Mouse (Mus musculus) forebrain, embryonic 13.5 days (tissue): ENCODE data around the gene Ehbp1. TPM values are rescaled to one million over a fixed set of nuclear protein-coding genes. Genes with fewer than 3 reads are reported as not detected.

ENCODE experiments used
- ATAC-seq: fragments of 200-750 bp; cut with Nextera tagmentation; 2 replicates; pipeline ENCODE4 v1.8.0; 2017
- H3K27ac ChIP-seq: fragments of 300-500 bp; sonication (generic); 2 replicates; pipeline ENCODE4 v1.5.1; 2015; ENCODE audit warnings: inconsistent platforms, mild to moderate bottlenecking, moderate library complexity
- H3K27me3 ChIP-seq: fragments of 300-500 bp; sonication (generic); 2 replicates; pipeline ENCODE4 v1.6.1; 2015; ENCODE audit warnings: mild to moderate bottlenecking, inconsistent platforms
- H3K36me3 ChIP-seq: fragments of 300-500 bp; sonication (generic); 2 replicates; pipeline ENCODE4 v1.6.1; 2015; ENCODE audit warnings: mild to moderate bottlenecking, inconsistent platforms; ENCODE audit not compliant: poor library complexity, severe bottlenecking
- H3K4me1 ChIP-seq: fragments of 300-500 bp; sonication (generic); 2 replicates; pipeline ENCODE4 v1.6.1; 2015; ENCODE audit warnings: inconsistent platforms
- H3K4me2 ChIP-seq: fragments of 300-500 bp; sonication (generic); 2 replicates; pipeline ENCODE4 v1.6.1; 2015; ENCODE audit warnings: inconsistent platforms, mild to moderate bottlenecking, moderate library complexity
- H3K4me3 ChIP-seq: fragments of 300-500 bp; sonication (generic); 2 replicates; pipeline ENCODE4 v1.5.1; 2015; ENCODE audit warnings: mild to moderate bottlenecking, inconsistent platforms
- H3K9ac ChIP-seq: fragments of 300-500 bp; sonication (generic); 2 replicates; pipeline ENCODE4 v1.6.1; 2015; ENCODE audit warnings: mild to moderate bottlenecking, inconsistent platforms
- H3K9me3 ChIP-seq: fragments of 300-500 bp; sonication (generic); replicated peaks from 2 replicates; pipeline ENCODE4 v1.6.1; 2016; ENCODE audit warnings: inconsistent platforms
- WGBS: fragments of 180-500 bp; shearing (Covaris S2); methylation state at CpG from one replicate; pipeline ENCODE4 v1.1.7; 2015; 5-methylcytosine and 5-hydroxymethylcytosine counted together
- polyA plus RNA-seq: library from polyadenylated mRNA; unstranded; fragments of >200 nt; fragmentation: Nextera tagmentation; extraction: Ambion mirVana; gene quantifications from 2 replicates; pipeline ENCODE4 v1.2.1, GENCODE M21; 2015

Gene Ehbp1
- polyA plus RNA-seq, 1 experiment from 2014 or later = 14.6 TPM

DNA sequence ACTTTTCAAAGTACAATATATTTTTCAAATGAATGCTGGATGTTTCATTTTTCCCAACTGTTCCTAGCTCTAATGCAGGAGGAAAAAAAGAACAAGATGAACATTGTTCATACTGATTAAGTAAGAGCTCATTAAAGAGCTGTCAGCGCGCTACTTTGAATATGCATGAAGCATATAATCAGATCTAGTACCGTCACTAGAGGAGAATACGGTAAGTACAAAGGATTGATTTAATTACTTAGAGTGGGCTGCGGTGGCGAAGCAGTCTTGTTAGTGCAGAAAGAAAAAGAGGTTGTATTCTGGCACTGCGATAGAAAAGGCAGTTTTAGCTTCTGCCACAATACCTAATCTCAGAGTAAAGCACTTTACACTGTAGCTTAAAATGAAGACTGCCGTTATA, 324.6 kb downstream of the Ehbp1 start:
- no peak overlapping the region for H3K9ac ChIP-seq
- H3K4me2 ChIP-seq = peak overlapping the region; percentile 22; the same call in 1 of the 2 replicates
- H3K9me3 ChIP-seq = no peaks in the 10 kb centered on the region
- no peaks in the 10 kb centered on the region for H3K27me3 ChIP-seq
- 2% methylated on average over 8 of the region's 8 CpGs for WGBS
- peaks cover 33% of the 10 kb centered on the region for H3K4me1 ChIP-seq
- peak; percentile 96 for ATAC-seq
- H3K4me3 ChIP-seq = no peak overlapping the region
- H3K27ac ChIP-seq = peak overlapping the region; percentile 40
- H3K36me3 ChIP-seq = no peaks in the 10 kb centered on the region

DNA sequence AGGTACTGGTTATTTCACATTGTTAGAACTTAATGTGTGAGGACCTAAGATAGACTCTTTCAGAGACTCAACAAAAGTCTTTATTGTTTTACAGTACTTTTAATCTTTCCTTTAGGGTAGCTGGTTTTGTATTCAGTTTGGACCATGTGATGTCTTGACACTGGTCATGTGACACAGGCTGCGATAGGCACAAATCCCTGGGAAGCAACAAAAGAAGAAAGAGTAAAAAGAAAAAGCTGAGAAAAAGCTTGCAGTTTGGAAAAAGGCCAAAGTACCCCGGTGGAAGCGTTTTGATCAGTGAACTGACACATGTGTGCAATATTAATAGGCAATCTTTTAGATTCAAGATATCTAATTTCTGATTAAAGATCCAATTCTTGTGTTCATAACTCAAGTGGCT, 325.8 kb downstream of the Ehbp1 start:
- ATAC-seq = peak; percentile 31; the same call in 1 of the 2 replicates
- Histone ChIP-seq H3K27ac (no peak overlapping the region), H3K27me3 (no peaks in the 10 kb centered on the region), H3K36me3 (no peaks in the 10 kb centered on the region), H3K9me3 (no peaks in the 10 kb centered on the region), H3K4me1 (peaks cover 34% of the 10 kb centered on the region), H3K4me3 (no peak overlapping the region), H3K4me2 (no peak overlapping the region), H3K9ac (no peak overlapping the region)
- 4% methylated on average over 3 of the region's 3 CpGs for WGBS

DNA sequence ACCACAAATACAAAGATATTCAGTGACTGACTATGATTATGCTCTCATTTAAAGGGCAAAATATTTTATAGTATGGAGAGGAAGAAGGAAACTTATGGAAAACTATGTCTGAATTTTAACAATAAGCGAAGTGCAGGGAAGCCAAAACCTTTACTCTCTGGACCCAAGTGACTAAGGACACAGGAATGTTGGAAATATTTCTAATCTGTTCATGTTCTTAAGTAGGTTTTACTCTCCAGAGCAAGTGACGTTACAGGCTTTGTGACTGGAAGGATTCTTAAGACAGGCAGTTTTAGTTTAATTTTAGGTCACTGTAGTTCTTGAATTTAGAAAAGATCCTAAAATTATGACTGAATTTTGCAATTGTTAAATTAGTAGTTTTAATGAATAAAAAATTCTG, 333.3 kb downstream of the Ehbp1 start:
- H3K9me3 ChIP-seq = no peaks in the 10 kb centered on the region
- H3K36me3 ChIP-seq = no peaks in the 10 kb centered on the region
- H3K27ac ChIP-seq = peak overlapping the region; percentile 97
- H3K4me2 ChIP-seq = peak overlapping the region; percentile 88
- peak overlapping the region; percentile 75 for H3K4me3 ChIP-seq
- peaks cover 37% of the 10 kb centered on the region for H3K27me3 ChIP-seq
- 7% methylated on average over 2 of the region's 2 CpGs for WGBS
- H3K4me1 ChIP-seq = peaks cover 54% of the 10 kb centered on the region
- peak overlapping the region; percentile 84 for H3K9ac ChIP-seq
- no peak for ATAC-seq

DNA sequence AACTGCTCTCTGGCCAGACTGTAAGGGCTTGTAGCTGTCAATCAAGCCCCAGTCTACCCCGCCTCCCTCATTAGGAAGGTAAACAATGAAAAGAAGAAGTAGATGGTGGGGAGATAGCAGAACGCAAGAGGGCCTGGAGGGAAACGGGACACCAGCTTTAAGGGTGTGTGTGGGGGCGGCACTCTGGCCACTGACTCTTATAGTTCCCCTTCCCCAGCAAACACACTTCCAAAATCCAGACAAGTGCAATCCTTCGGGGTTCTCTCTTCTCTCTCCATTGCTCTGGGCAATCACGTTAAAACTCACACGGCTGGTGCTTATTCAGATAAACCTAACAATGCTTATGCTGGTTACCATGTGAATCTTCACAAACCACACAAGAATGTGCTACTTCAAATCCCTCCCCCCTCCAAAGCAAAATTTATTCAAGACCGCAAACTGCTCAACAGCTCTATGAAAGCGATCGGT, 333.9 kb downstream of the Ehbp1 start:
- under 1% methylated on average over 10 of the region's 10 CpGs for WGBS
- Histone ChIP-seq H3K4me1 (peaks cover 61% of the 10 kb centered on the region), H3K27ac (peak overlapping the region; percentile 97), H3K9me3 (no peaks in the 10 kb centered on the region), H3K4me2 (peak overlapping the region; percentile 88), H3K9ac (peak overlapping the region; percentile 84), H3K36me3 (no peaks in the 10 kb centered on the region), H3K4me3 (peak overlapping the region; percentile 75), H3K27me3 (peaks cover 37% of the 10 kb centered on the region)
- ATAC-seq = peak; percentile 62

DNA sequence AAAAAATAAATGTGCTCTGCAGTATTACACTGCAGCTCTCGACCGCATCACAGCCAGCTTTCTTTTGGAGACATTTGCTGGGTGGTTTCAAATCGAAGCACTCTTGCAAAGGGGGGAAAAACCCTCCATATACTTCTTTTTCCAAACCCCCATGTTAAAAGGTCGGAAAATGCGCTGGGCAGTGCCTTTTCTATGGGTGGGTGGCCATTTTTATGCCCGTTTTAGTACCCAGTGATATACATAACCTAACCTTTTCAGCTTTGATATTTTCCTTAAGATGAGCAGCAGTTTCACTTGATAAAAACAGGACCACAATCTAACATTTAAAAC, 334.3 kb downstream of the Ehbp1 start:
- Histone ChIP-seq H3K4me1 (peaks cover 63% of the 10 kb centered on the region), H3K36me3 (no peaks in the 10 kb centered on the region), H3K4me2 (peak overlapping the region; percentile 88), H3K4me3 (peak overlapping the region; percentile 75), H3K9ac (peak overlapping the region; percentile 84), H3K27me3 (peaks cover 37% of the 10 kb centered on the region), H3K9me3 (no peaks in the 10 kb centered on the region), H3K27ac (peak overlapping the region; percentile 97)
- 1% methylated on average over 6 of the region's 6 CpGs for WGBS
- no peak for ATAC-seq

DNA sequence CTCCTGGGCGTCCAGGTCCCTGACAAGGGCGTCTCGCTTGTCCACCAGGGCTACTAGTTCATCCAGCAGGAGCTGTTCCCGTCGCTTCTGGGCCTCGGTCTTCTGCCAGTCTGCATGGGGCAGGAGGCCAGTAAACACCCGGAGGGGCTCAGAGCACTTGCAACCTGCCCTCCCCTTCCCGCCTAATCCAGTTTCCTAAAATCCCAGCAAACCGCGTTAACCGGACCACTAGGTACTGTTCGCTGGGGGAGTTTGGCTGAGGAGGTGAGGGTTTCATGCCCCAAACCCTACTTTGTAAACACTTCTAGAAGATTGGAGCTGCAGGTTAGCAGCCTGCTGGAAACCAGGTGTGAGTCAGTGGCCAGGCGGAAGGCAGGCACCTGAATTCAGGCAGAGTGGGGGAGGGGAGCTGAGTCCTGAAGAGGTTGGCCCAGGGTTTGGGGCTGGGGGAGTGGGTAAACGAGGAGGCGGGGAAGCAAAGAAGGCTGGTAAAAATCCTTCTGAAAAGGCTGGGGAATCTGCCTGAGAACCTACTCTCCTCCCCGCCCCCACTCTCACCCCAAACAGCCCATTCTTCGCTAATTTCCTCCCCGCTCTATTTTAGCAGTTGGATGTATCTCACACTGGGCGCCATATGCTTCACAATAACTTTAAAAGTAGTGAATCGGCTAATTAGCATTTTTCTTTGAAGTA, 334.9 kb downstream of the Ehbp1 start:
- H3K4me2 ChIP-seq = peak overlapping the region; percentile 88
- peaks cover 40% of the 10 kb centered on the region for H3K27me3 ChIP-seq
- H3K9ac ChIP-seq = peak overlapping the region; percentile 84
- H3K36me3 ChIP-seq = no peaks in the 10 kb centered on the region
- H3K4me3 ChIP-seq = peak overlapping the region; percentile 75
- peak overlapping the region; percentile 97 for H3K27ac ChIP-seq
- H3K4me1 ChIP-seq = peaks cover 64% of the 10 kb centered on the region
- 2% methylated on average over 20 of the region's 20 CpGs for WGBS
- H3K9me3 ChIP-seq = no peaks in the 10 kb centered on the region
- ATAC-seq = peak; percentile 64

DNA sequence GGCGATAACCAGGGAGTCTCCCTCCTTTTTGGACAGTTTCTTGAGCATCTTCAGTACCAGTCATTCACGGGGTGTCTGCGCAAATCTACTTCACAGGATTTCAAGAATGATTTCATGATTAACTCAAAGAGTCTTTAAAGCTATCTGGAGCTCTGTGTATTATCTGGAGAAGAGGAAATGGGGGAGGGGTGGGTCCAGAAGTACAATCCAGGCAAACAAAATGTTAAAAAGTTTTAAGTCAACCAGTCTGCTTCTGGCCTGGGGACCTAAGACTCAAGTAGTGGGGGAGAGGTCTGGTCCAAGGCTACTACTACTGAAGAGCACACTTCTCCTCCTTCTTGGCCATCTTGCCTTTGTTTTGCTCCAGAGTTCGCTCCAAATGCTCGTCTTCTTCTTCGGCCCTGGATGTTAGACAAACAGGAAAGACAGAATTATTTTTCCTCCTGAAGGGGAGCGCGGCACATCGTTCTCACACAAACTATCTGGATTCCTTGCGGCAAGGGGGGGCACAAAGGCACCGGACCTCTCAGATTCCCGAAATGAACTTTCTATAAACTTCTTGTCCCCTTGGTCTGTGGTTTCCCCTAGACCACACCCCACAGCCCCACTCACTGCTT, 335.5 kb downstream of the Ehbp1 start:
- H3K9ac ChIP-seq = peak overlapping the region; percentile 84
- H3K36me3 ChIP-seq = no peaks in the 10 kb centered on the region
- peak overlapping the region; percentile 75 for H3K4me3 ChIP-seq
- WGBS = 7% methylated on average over 12 of the region's 12 CpGs
- no peak for ATAC-seq
- H3K27me3 ChIP-seq = peaks cover 44% of the 10 kb centered on the region
- peak overlapping the region; percentile 97 for H3K27ac ChIP-seq
- H3K4me2 ChIP-seq = peak overlapping the region; percentile 88
- no peaks in the 10 kb centered on the region for H3K9me3 ChIP-seq
- H3K4me1 ChIP-seq = peaks cover 64% of the 10 kb centered on the region

DNA sequence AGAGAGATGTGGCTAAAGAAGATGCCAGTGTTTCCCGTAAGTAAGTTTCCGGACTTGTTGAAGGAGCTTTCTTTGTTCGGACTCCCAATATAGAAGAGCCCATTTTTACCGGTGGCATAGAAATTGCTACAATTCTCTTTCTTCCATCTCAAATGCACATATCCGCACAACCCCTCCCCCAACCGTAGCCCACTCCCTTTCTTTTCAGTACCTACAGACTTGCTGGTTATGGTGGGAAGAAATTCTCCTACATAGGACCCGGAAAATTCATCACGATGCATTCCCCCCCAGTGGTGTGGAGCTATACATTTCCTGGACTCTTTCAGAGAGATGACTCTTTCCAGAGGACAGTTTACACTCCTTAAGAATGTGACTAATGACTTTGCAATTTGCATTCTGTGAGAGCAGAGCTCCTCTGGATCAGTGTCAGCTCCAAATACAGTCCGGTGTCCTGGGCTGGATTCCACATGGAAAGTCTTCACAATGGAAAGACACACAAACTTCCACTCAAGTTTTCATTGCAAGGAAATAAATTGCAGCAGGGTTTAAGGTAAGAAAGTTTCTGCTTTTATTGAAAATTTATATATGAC, 336.7 kb downstream of the Ehbp1 start:
- Histone ChIP-seq H3K9ac (peak overlapping the region; percentile 62), H3K4me1 (peaks cover 66% of the 10 kb centered on the region), H3K4me3 (peak overlapping the region; percentile 75), H3K4me2 (peak overlapping the region; percentile 88), H3K27me3 (peaks cover 45% of the 10 kb centered on the region), H3K9me3 (no peaks in the 10 kb centered on the region), H3K27ac (peak overlapping the region; percentile 98), H3K36me3 (no peaks in the 10 kb centered on the region)
- no peak for ATAC-seq
- 2% methylated on average over 9 of the region's 9 CpGs for WGBS

DNA sequence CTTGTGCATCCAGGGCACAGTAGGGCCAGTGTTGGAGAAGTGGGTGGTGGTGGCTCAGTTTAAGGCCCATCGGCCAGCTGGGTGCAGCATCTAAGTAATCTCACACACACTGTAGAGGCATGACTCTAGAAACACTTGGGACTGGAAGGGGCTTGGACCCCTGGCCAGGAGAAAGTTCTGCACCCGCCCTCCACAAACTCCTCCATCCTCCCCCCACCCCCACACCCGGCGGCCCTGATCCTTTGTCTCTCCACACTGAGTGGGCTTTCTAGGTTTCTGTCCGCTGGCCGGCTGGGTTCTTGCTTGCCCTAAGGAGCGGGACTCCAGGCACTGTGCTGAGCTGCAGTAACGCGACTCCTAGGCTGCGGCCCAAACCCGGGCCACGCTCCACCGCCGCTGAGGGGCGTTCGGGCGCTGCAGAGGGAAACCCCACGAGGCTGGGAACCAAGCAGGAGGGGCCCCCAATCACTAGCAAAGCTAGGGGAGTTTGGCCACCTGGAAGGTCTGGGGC, 337.7 kb downstream of the Ehbp1 start:
- peak; percentile 38 for ATAC-seq
- Histone ChIP-seq H3K9me3 (no peaks in the 10 kb centered on the region), H3K4me3 (peak overlapping the region; percentile 75), H3K27me3 (peaks cover 53% of the 10 kb centered on the region), H3K27ac (peak overlapping the region; percentile 98), H3K4me1 (peaks cover 64% of the 10 kb centered on the region), H3K36me3 (no peaks in the 10 kb centered on the region), H3K4me2 (peak overlapping the region; percentile 88), H3K9ac (peak overlapping the region; percentile 96)
- 1% methylated on average over 18 of the region's 18 CpGs for WGBS

DNA sequence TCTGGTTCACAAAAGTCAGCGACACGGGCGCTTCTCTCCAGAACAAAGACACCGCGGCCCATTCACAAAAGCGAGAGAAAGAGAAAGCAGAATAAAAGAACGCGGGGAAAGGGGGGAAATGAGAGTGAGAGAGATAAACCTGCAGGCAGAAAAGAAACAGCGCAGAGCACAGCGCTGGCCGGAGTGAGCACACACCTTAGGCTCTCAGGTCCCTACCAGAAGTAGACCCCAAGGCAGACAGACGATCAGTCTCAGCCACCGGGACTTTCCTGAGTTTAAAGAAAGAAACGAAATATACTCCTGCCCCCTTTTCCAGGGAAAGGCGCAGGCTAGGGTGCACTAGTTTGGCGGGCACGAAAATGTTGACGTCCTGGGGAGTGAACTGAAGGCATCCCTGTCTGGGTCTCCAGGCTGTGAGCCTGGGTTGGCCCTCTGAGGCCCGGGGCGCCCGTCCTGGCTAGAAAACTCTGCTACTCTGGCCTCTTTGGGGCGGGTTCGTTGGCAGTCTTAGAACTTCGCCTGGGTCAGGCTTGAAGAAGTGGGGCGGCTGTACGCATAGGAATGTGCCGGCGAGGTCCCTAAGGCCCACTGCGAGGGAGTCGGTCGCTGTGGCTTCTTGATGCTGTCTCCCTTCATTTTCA, 338.6 kb downstream of the Ehbp1 start:
- Histone ChIP-seq H3K4me1 (peaks cover 67% of the 10 kb centered on the region), H3K4me3 (peak overlapping the region; percentile 75), H3K4me2 (peak overlapping the region; percentile 88), H3K9ac (peak overlapping the region; percentile 96), H3K27ac (peak overlapping the region; percentile 98), H3K36me3 (no peaks in the 10 kb centered on the region), H3K9me3 (no peaks in the 10 kb centered on the region), H3K27me3 (peaks cover 62% of the 10 kb centered on the region)
- ATAC-seq = no peak
- WGBS = under 1% methylated on average over 31 of the region's 31 CpGs

DNA sequence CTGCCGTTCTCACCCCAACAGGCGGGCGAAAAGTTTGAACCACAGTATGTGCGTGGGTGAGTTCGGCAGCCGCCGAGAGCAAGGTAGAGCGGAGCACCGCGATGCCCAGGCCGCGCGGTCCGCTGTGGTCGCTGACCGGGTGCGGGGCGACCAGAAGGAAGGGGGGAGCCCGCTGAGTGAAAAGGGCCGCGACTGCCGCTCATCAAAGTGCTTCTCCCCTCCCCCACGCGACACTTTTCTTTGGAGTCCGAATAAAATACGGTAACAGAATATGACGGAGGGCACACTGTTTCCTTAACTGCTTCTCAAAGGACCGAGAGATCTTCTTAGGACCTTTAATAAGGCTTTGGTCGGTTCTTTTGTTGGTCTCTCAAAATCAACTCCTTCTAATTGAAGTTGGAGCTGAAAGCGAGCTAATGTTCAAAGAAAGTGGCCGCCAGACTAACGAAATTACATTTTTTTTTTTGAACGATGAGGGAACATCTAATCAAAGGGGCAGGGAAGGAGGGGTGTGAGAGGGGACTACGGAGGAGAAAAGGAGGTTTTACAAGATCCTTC, 339.2 kb downstream of the Ehbp1 start, which contains the start of gene Otx1:
Gene Otx1 (minus strand): TSS at position 115 of the 558 bp plus-strand sequence.
- peak within 1 kb of the TSS; percentile 88 for H3K4me2 ChIP-seq
- H3K36me3 ChIP-seq = no peaks in the 10 kb centered on the region
- peaks cover 67% of the 10 kb centered on the region for H3K4me1 ChIP-seq
- no peak for ATAC-seq
- peaks cover 67% of the 10 kb centered on the region for H3K27me3 ChIP-seq
- H3K4me3 ChIP-seq = peak within 1 kb of the TSS; percentile 75
- under 1% methylated on average over 34 of the region's 34 CpGs for WGBS
- H3K9me3 ChIP-seq = no peaks in the 10 kb centered on the region
- H3K27ac ChIP-seq = peak within 1 kb of the TSS; percentile 98
- peak within 1 kb of the TSS; percentile 96 for H3K9ac ChIP-seq
